Mouse (Mus musculus): ENCODE results near the gene Cep83. TPM values are rescaled to one million over a fixed set of nuclear protein-coding genes. Genes with fewer than 3 reads are reported as not detected.
"Not testable (repeated sequence)": the region's sequence is repeated elsewhere in the genome, so short reads cannot be mapped to it uniquely, and the experiment has no call there.

Cep83 gene
- polyA plus RNA-seq, 1 experiment: 1.2 TPM

- H3K36me3 ChIP-seq (ENCODE audit: control insufficient read depth): peaks cover 6% of the 10 kb centered on the region
- no peaks in the 10 kb centered on the region for H3K9me3 ChIP-seq (ENCODE audit: control insufficient read depth, low read length)
- no peak overlapping the region for H3K4me3 ChIP-seq (replicated peaks)
- peaks cover 33% of the 10 kb centered on the region for H3K4me1 ChIP-seq (ENCODE audit: control insufficient read depth)
- TF ChIP-seq TAL1 (IDR thresholded peaks at IDR 0.05; ENCODE audit: low read length) (no peak), GATA1 (IDR thresholded peaks at IDR 0.05; ENCODE audit: low read length) (no peak)
- H3K27me3 ChIP-seq (ENCODE audit: control insufficient read depth): no peaks in the 10 kb centered on the region
Observed at GRCm38 (mm10) chr10:94692163-94692562, 3.7 kb downstream of the Cep83 start.

DNA sequence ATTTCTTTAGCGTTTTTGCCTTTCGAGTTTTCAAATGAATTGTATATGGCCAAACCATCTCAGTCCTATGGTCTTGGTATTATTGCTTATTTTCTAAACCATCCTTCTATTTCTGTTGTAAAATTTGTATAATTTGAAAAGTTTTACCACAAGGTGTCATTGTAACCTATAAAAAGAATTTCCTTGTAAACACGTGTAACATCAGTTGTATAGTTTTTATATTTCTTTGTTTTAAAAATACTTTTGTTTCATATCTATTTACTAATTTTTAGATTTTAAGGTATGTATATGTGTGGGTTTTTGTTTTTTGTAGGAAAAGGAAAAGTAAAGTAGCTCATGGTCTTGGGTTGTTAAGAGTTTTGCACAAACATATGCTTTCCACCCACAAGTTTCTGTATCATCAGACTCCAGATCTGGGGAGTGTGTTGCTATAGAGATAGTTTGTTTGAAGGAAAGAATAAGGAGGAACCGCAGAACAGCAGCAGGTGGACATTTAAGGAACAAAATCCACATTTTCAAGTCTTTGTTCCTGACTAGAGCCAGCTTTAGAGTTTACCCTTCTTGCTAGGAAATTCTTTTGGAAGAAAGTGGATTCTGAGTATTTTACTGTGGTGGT, 17.3 kb downstream of the Cep83 start:
- H3K4me1 ChIP-seq (ENCODE audit: control insufficient read depth): peaks cover 24% of the 10 kb centered on the region
- TF ChIP-seq GATA1 (IDR thresholded peaks at IDR 0.05; ENCODE audit: low read length) (no peak), TAL1 (IDR thresholded peaks at IDR 0.05; ENCODE audit: low read length) (no peak)
- peaks cover 4% of the 10 kb centered on the region; the same call in 1 of the 2 replicates for H3K36me3 ChIP-seq (ENCODE audit: control insufficient read depth)
- H3K4me3 ChIP-seq (replicated peaks): no peak overlapping the region
- no peaks in the 10 kb centered on the region for H3K9me3 ChIP-seq (ENCODE audit: control insufficient read depth, low read length)
- H3K27me3 ChIP-seq (ENCODE audit: control insufficient read depth): no peaks in the 10 kb centered on the region

DNA sequence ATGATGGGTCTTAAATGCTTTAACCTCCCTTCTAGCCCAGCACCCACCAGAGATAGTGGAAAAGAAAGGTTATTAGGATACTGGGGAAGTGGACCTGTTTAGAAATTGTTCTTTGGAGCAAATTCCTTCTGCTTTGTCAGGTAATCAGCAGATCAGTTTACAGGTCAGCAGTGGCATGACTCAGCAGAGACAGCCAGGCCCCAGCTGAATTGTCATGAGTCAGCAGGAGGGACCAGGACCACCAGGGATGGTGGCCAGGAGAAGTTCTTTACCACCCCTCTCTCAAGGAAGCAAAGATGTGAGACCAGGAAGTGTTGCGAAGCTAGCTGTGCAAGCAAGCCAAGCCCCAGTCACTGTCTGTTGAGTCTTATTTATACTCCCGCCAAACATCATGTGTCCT, 18.2 kb downstream of the Cep83 start:
- TF ChIP-seq GATA1 (IDR thresholded peaks at IDR 0.05; ENCODE audit: low read length): peak; percentile 19; the same call in 1 of the 2 replicates
- no peak for TF ChIP-seq TAL1 (IDR thresholded peaks at IDR 0.05; ENCODE audit: low read length)
- H3K9me3 ChIP-seq (ENCODE audit: control insufficient read depth, low read length): no peaks in the 10 kb centered on the region
- H3K4me1 ChIP-seq (ENCODE audit: control insufficient read depth): peaks cover 31% of the 10 kb centered on the region
- H3K4me3 ChIP-seq (replicated peaks): no peak overlapping the region
- H3K36me3 ChIP-seq (ENCODE audit: control insufficient read depth): peaks cover 4% of the 10 kb centered on the region; the same call in 1 of the 2 replicates
- H3K27me3 ChIP-seq (ENCODE audit: control insufficient read depth): no peaks in the 10 kb centered on the region

- H3K36me3 ChIP-seq (ENCODE audit: control insufficient read depth): peaks cover 4% of the 10 kb centered on the region; the same call in 1 of the 2 replicates
- TF ChIP-seq TAL1 (IDR thresholded peaks at IDR 0.05; ENCODE audit: low read length): no peak
- no peak for TF ChIP-seq GATA1 (IDR thresholded peaks at IDR 0.05; ENCODE audit: low read length)
- no peaks in the 10 kb centered on the region for H3K27me3 ChIP-seq (ENCODE audit: control insufficient read depth)
- H3K9me3 ChIP-seq (ENCODE audit: control insufficient read depth, low read length): no peaks in the 10 kb centered on the region
- H3K4me3 ChIP-seq (replicated peaks): no peak overlapping the region
- H3K4me1 ChIP-seq (ENCODE audit: control insufficient read depth): peaks cover 24% of the 10 kb centered on the region
Observed at GRCm38 (mm10) chr10:94709622-94710319, 21.3 kb downstream of the Cep83 start.

GRCm38 (mm10) chr10:94710320-94710695, 21.9 kb downstream of the Cep83 start:
- Histone ChIP-seq H3K36me3 (ENCODE audit: control insufficient read depth) (peaks cover 4% of the 10 kb centered on the region; the same call in 1 of the 2 replicates), H3K9me3 (ENCODE audit: control insufficient read depth, low read length) (no peaks in the 10 kb centered on the region), H3K27me3 (ENCODE audit: control insufficient read depth) (no peaks in the 10 kb centered on the region), H3K4me1 (ENCODE audit: control insufficient read depth) (peaks cover 23% of the 10 kb centered on the region), H3K4me3 (replicated peaks) (no peak overlapping the region)
- TF ChIP-seq TAL1 (IDR thresholded peaks at IDR 0.05; ENCODE audit: low read length) (no peak), GATA1 (IDR thresholded peaks at IDR 0.05; ENCODE audit: low read length) (no peak)

DNA sequence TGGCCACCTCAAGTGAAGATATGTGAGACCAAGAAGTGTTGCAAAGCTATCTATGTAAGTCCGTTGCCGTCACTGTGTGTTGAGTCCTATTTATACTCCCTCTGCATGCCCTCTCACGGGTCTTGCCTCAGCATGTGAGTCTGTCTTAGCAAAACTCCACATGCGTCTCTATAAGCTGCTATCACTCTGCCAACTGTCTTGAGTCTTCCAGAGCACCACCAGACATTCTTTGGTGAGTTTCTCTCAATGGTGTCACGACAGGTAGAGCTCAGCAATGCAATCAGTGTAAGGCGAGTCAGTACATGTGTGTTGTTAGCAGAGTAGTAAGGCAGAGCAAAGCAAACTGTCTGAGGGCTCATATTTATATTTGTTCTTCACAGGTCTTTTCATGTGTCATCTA, 31.8 kb downstream of the Cep83 start:
- Histone ChIP-seq H3K36me3 (ENCODE audit: control insufficient read depth) (peaks cover 15% of the 10 kb centered on the region), H3K4me3 (replicated peaks) (no peak overlapping the region), H3K9me3 (ENCODE audit: control insufficient read depth, low read length) (no peaks in the 10 kb centered on the region), H3K27me3 (ENCODE audit: control insufficient read depth) (no peaks in the 10 kb centered on the region), H3K4me1 (ENCODE audit: control insufficient read depth) (no peaks in the 10 kb centered on the region; the same call in 1 of the 2 replicates)
- TF ChIP-seq TAL1 (IDR thresholded peaks at IDR 0.05; ENCODE audit: low read length): no peak
- no peak for TF ChIP-seq GATA1 (IDR thresholded peaks at IDR 0.05; ENCODE audit: low read length)

- not testable (repeated sequence) for H3K9me3 ChIP-seq (ENCODE audit: control insufficient read depth, low read length); H3K4me3 ChIP-seq (replicated peaks); H3K27me3 ChIP-seq (ENCODE audit: control insufficient read depth); H3K4me1 ChIP-seq (ENCODE audit: control insufficient read depth)
- H3K36me3 ChIP-seq (ENCODE audit: control insufficient read depth): peaks cover 16% of the 10 kb centered on the region
Observed at GRCm38 (mm10) chr10:94728053-94728452, 39.6 kb downstream of the Cep83 start.

DNA sequence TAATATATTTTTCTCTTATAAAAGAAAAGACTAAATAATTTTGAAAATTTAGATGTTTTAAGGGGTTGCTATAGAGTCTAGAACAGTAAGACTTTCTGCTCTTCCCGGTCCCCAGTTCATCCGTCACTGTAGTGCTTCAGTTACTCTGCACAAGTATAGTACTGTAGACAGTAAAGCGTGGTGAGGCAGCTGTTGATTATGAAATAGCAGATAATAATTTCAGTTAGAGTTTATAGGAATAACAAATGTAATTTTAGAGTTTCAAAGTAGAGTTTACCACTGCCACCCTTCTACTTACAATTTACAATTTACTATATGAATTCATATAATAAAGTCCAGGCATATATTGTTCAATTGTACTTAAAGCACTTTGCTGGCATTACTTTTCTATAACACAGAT, 42.0 kb downstream of the Cep83 start:
- Histone ChIP-seq H3K27me3 (ENCODE audit: control insufficient read depth) (no peaks in the 10 kb centered on the region), H3K9me3 (ENCODE audit: control insufficient read depth, low read length) (no peaks in the 10 kb centered on the region), H3K36me3 (ENCODE audit: control insufficient read depth) (peaks cover 14% of the 10 kb centered on the region), H3K4me1 (ENCODE audit: control insufficient read depth) (peaks cover 10% of the 10 kb centered on the region), H3K4me3 (replicated peaks) (no peak overlapping the region)
- TF ChIP-seq GATA1 (IDR thresholded peaks at IDR 0.05; ENCODE audit: low read length): no peak
- no peak for TF ChIP-seq TAL1 (IDR thresholded peaks at IDR 0.05; ENCODE audit: low read length)

DNA sequence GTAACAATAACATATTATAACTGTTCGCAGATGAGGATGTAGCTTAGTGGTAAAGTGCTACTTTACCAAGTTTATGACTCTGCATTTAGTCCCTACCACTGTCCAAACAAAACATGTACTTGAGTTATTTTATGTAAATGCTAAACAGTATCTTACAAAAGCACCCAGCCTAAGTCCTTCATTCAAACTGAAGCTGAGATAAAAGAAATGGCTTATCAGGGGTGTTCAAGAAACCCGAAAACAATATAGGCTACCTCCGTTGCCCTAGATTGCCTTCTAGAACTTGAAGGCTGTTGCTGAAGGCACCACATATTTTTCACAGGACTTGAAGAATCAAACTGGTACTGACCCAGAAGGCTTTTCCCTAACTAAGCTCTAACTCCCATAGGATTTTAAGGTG, 46.4 kb downstream of the Cep83 start:
- Histone ChIP-seq H3K4me1 (ENCODE audit: control insufficient read depth) (peaks cover 10% of the 10 kb centered on the region), H3K27me3 (ENCODE audit: control insufficient read depth) (no peaks in the 10 kb centered on the region), H3K36me3 (ENCODE audit: control insufficient read depth) (peaks cover 2% of the 10 kb centered on the region), H3K4me3 (replicated peaks) (no peak overlapping the region), H3K9me3 (ENCODE audit: control insufficient read depth, low read length) (no peaks in the 10 kb centered on the region)
- TF ChIP-seq TAL1 (IDR thresholded peaks at IDR 0.05; ENCODE audit: low read length) (no peak), GATA1 (IDR thresholded peaks at IDR 0.05; ENCODE audit: low read length) (no peak)

Data from erythroblast, embryonic 14.5 days (primary cell).